Mouse (Mus musculus) kidney, embryonic 15.5 days (tissue): Measurements from ENCODE around the gene Gm36079. TPM values are rescaled to one million over a fixed set of nuclear protein-coding genes. Genes with fewer than 3 reads are reported as not detected.
"Not testable (repeated sequence)": the region's sequence is repeated elsewhere in the genome, so short reads cannot be mapped to it uniquely, and the experiment has no call there.

Source experiments
- ATAC-seq: fragments of 200-750 bp; cut with Nextera tagmentation; replicated peaks from 2 replicates; pipeline ENCODE4 v1.8.0; 2017; ENCODE audit warnings: moderate TSS enrichment; ENCODE audit not compliant: low FRiP score
- H3K27ac ChIP-seq: fragments of 300-500 bp; sonication (generic); 2 replicates; pipeline ENCODE4 v1.5.1; 2015; ENCODE audit warnings: mild to moderate bottlenecking, inconsistent platforms
- H3K27me3 ChIP-seq: fragments of 300-500 bp; sonication (generic); 2 replicates; pipeline ENCODE4 v1.6.1; 2015; ENCODE audit warnings: inconsistent platforms
- H3K36me3 ChIP-seq: fragments of 300-500 bp; sonication (generic); 2 replicates; pipeline ENCODE4 v1.6.1; 2015; ENCODE audit warnings: inconsistent platforms
- H3K4me1 ChIP-seq: fragments of 300-500 bp; sonication (generic); 2 replicates; pipeline ENCODE4 v1.6.1; 2015; ENCODE audit warnings: inconsistent platforms
- H3K4me2 ChIP-seq: fragments of 300-500 bp; sonication (generic); 2 replicates; pipeline ENCODE4 v1.6.1; 2015; ENCODE audit warnings: moderate library complexity, mild to moderate bottlenecking, inconsistent platforms
- H3K4me3 ChIP-seq: fragments of 300-500 bp; sonication (generic); replicated peaks from 2 replicates; pipeline ENCODE4 v1.5.1; 2015; ENCODE audit warnings: mild to moderate bottlenecking, inconsistent platforms
- H3K9ac ChIP-seq: fragments of 300-500 bp; sonication (generic); 2 replicates; pipeline ENCODE4 v1.6.1; 2015; ENCODE audit warnings: mild to moderate bottlenecking, inconsistent platforms
- H3K9me3 ChIP-seq: fragments of 300-500 bp; sonication (generic); replicated peaks from 2 replicates; pipeline ENCODE4 v1.6.1; 2016; ENCODE audit warnings: inconsistent platforms
- WGBS: fragments of 180-500 bp; shearing (Covaris S2); methylation state at CpG from one replicate; pipeline ENCODE4 v1.1.7; 2015; ENCODE audit warnings: mixed read lengths; 5-methylcytosine and 5-hydroxymethylcytosine counted together
- polyA plus RNA-seq: library from polyadenylated mRNA; unstranded; fragments of >200 nt; fragmentation: Nextera tagmentation; extraction: Ambion mirVana; gene quantifications from 2 replicates; pipeline ENCODE4 v1.2.1, GENCODE M21; 2015

Gm36079 gene
- polyA plus RNA-seq, 1 experiment from 2014 or later = not detected

GRCm38 (mm10) chr13:120035151-120035550 lies 8.3 kb upstream of the Gm36079 start:
- not testable (repeated sequence) for H3K27ac ChIP-seq, H3K9me3 ChIP-seq, H3K4me3 ChIP-seq, H3K4me1 ChIP-seq, H3K36me3 ChIP-seq, H3K4me2 ChIP-seq, ATAC-seq, H3K9ac ChIP-seq
- peaks cover 24% of the 10 kb centered on the region for H3K27me3 ChIP-seq
- WGBS = under 1% methylated on average over 8 of the region's 18 CpGs

DNA sequence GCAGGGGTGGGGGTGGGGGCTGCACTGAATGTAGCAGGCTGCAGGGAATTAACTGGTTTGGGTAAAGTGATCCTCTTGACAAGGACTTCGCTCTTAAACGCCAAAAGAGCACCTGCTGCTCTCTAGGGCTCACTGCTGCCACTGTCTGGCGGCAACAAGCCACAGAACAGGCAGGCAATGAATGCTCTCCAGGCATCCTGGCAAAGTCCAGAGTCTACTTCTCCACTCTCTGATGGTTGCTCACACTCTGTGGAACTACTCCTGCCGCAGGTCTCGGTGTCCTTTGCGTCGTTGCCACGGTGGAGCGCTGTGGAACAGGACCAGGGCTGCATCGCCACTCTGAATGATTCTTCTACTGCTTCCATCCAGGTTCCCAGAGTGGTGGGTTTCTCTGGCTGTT lies 7.8 kb upstream of the Gm36079 start:
- not testable (repeated sequence) for H3K36me3 ChIP-seq, H3K4me2 ChIP-seq, H3K9ac ChIP-seq, H3K9me3 ChIP-seq, H3K4me3 ChIP-seq, H3K4me1 ChIP-seq, H3K27ac ChIP-seq
- peaks cover 24% of the 10 kb centered on the region for H3K27me3 ChIP-seq
- ATAC-seq = 0 out of 2 replicates have a peak, but pooled peaks have one; percentile 49
- WGBS = 0% methylated on average over 3 of the region's 10 CpGs

- not testable (repeated sequence) for H3K36me3 ChIP-seq, H3K9ac ChIP-seq, H3K9me3 ChIP-seq, H3K4me2 ChIP-seq, H3K4me1 ChIP-seq, H3K27ac ChIP-seq, ATAC-seq, H3K4me3 ChIP-seq
- H3K27me3 ChIP-seq = peaks cover 24% of the 10 kb centered on the region
- WGBS = 1% methylated on average over 19 of the region's 19 CpGs
These were observed 6.8 kb upstream of the Gm36079 start for GRCm38 (mm10) chr13:120033516-120034190.

GRCm38 (mm10) chr13:120031676-120032075 lies 4.9 kb upstream of the Gm36079 start:
- H3K36me3 ChIP-seq, H3K4me2 ChIP-seq, H3K9ac ChIP-seq, H3K4me1 ChIP-seq, H3K9me3 ChIP-seq, H3K27ac ChIP-seq, ATAC-seq, H3K4me3 ChIP-seq: not testable (repeated sequence)
- H3K27me3 ChIP-seq = peaks cover 17% of the 10 kb centered on the region
- under 1% methylated on average over 16 of the region's 16 CpGs for WGBS

DNA sequence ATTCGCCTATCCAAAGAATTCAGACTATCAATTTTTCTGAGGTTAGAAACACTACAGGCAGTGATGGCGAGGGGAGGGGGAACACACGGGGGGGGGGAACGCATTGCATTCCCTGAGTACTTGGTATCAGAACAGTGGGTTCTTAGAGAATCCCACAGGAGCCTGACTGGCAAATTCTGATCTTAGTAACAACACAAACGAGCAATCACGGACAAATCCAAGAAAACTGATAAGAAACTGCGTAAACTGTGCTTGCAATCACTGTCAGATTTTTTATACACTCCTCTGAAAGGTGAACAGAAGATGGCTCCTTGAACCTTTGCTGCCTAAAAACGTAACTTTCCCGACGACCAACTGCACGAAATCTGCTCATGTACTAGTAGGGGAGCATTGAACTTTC lies 557 bp upstream of the Gm36079 start:
- not testable (repeated sequence) for H3K9me3 ChIP-seq, H3K4me3 ChIP-seq, H3K36me3 ChIP-seq, H3K4me2 ChIP-seq, H3K27ac ChIP-seq, H3K9ac ChIP-seq, ATAC-seq, H3K4me1 ChIP-seq
- peaks cover 27% of the 10 kb centered on the region for H3K27me3 ChIP-seq
- WGBS = 1% methylated on average over 11 of the region's 11 CpGs

- not testable (repeated sequence) for H3K4me2 ChIP-seq, H3K9ac ChIP-seq, H3K4me3 ChIP-seq, H3K36me3 ChIP-seq, H3K9me3 ChIP-seq, H3K4me1 ChIP-seq, H3K27ac ChIP-seq
- WGBS = 1% methylated on average over 3 of the region's 13 CpGs
- peaks cover 27% of the 10 kb centered on the region for H3K27me3 ChIP-seq
- peak; percentile 75 for ATAC-seq
These were observed 438 bp downstream of the Gm36079 start for GRCm38 (mm10) chr13:120026373-120026772.

DNA sequence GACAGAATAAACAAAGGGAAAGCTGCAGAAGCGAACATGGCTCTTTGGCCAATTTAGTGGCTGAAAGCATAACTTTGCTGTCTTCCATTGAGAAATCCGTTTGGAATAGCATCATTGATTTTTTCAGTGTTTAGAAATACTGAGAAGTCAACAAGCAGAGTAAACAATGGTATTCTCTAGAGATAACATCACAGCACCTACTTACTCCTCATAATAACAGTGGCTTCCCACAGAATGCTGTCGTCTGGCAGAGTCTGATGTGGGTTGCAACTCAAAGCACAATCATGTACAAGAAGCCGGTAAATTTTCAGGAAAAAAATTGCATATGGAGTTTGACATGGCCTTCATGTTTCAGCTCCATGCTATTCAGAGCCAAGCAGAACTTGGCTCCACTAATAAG lies 1.2 kb downstream of the Gm36079 start:
- H3K9ac ChIP-seq = not testable (repeated sequence)
- 6% methylated on average over 4 of the region's 4 CpGs for WGBS

DNA sequence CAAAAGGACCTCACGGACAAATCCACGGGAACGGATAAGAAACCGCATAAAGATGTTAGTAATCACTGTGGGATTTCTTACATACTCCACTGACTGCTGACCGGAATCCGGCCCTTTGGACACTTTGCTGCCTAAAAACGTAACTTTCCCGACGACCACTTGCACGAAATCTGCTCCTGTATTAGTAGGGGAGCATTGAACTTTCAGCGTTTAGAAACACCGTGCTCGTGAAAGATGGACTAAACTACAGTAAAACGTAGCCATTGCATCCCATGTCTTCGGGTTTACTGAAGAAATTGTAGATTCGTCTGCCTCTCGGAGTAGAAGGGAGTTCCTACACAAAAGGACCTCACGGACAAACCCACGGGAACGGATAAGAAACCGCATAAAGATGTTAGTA lies 1.8 kb downstream of the Gm36079 start:
- not testable (repeated sequence) for H3K9me3 ChIP-seq, H3K4me3 ChIP-seq, H3K9ac ChIP-seq, H3K27ac ChIP-seq, H3K4me2 ChIP-seq, ATAC-seq, H3K36me3 ChIP-seq, H3K4me1 ChIP-seq
- WGBS = 2% methylated on average over 21 of the region's 21 CpGs
- peaks cover 31% of the 10 kb centered on the region for H3K27me3 ChIP-seq

More for the DNA sequence above, 1.2 kb downstream of the Gm36079 start:
- not testable (repeated sequence) for H3K9me3 ChIP-seq, H3K4me2 ChIP-seq, ATAC-seq, H3K36me3 ChIP-seq, H3K4me1 ChIP-seq, H3K27ac ChIP-seq, H3K4me3 ChIP-seq
- peaks cover 31% of the 10 kb centered on the region for H3K27me3 ChIP-seq

- peaks cover 31% of the 10 kb centered on the region for H3K27me3 ChIP-seq
- 11% methylated on average over 9 of the region's 9 CpGs for WGBS
- not testable (repeated sequence) for H3K36me3 ChIP-seq, H3K4me3 ChIP-seq, H3K9me3 ChIP-seq, H3K9ac ChIP-seq, ATAC-seq, H3K4me2 ChIP-seq, H3K4me1 ChIP-seq, H3K27ac ChIP-seq
These were observed 2.2 kb downstream of the Gm36079 start for GRCm38 (mm10) chr13:120024581-120024980.

- H3K4me1 ChIP-seq, H3K4me2 ChIP-seq, H3K4me3 ChIP-seq, H3K36me3 ChIP-seq, H3K27ac ChIP-seq, H3K9ac ChIP-seq, H3K9me3 ChIP-seq, ATAC-seq: not testable (repeated sequence)
- peaks cover 25% of the 10 kb centered on the region for H3K27me3 ChIP-seq
- WGBS = no CpG with 5 or more reads among the region's 1 CpGs
These were observed 5.3 kb downstream of the Gm36079 start for GRCm38 (mm10) chr13:120021477-120021876.

DNA sequence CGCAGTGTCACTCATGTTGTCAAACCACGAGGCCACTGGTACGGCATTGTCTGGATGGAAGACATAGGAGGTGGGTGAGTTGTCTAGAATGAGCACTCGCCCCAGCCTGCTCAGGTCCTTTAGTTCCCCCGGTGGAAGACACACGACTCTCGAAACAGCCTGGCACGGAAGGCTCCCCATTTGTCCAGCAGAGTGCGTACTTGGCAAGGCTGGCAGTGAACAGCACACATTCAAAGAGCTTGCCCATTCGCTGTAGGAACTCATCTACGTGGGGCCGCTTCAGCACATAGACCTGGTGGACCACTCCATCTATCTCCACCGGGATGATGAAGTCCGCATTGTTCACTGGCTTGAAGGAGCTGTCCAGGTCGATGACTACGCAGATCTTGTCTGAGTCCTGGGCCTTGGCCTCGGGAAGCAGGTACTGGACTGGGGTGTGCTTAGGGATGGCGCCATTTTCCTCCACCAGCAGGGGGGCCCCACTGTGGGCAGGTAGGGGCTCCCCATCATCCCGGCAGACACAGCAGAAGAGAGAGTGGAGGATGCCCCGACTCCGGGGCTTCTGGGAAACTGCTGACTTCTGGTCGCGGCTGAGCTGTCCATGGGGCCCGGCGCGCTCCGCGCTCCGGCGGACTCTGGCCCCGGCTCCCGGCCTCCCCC lies 11.3 kb downstream of the Gm36079 start:
- H3K27ac ChIP-seq, H3K4me2 ChIP-seq, H3K9me3 ChIP-seq, H3K27me3 ChIP-seq, H3K4me1 ChIP-seq, ATAC-seq, H3K36me3 ChIP-seq, H3K9ac ChIP-seq, H3K4me3 ChIP-seq: not testable (repeated sequence)
- 4% methylated on average over 10 of the region's 32 CpGs for WGBS

GRCm38 (mm10) chr13:120013962-120014361 lies 12.8 kb downstream of the Gm36079 start:
- not testable (repeated sequence) for H3K9ac ChIP-seq, H3K9me3 ChIP-seq, H3K27ac ChIP-seq, ATAC-seq, H3K4me2 ChIP-seq, H3K4me1 ChIP-seq, H3K4me3 ChIP-seq, H3K27me3 ChIP-seq, H3K36me3 ChIP-seq
- WGBS = no CpG with 5 or more reads among the region's 2 CpGs

- not testable (repeated sequence) for ATAC-seq, H3K27me3 ChIP-seq, H3K4me1 ChIP-seq, H3K27ac ChIP-seq, H3K4me3 ChIP-seq, H3K9ac ChIP-seq, H3K9me3 ChIP-seq, H3K36me3 ChIP-seq, H3K4me2 ChIP-seq
- WGBS = no CpG with 5 or more reads among the region's 5 CpGs
These were observed 13.3 kb downstream of the Gm36079 start for GRCm38 (mm10) chr13:120013544-120013943.
